Mouse (Mus musculus): ENCODE measurements around the gene Proser3.

DNA sequence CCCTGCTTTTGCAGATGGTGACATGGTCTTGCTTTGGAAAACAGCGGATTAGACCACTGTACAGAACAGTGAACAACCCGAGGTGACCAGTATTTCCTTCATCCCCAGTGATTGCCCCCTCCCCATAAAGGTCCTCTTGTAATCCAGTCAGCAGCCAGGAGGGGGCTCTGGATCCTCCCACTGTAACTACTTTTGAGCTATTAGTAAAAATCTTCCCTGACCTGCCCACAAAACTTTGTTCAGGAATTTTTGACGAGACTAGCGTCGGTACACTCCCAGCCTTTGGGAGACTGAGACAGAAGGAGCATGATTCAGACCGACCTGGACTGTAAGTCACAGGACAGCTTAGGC lies 61.2 kb downstream of the Proser3 start:
- TF ChIP-seq MAX (IDR thresholded peaks at IDR 0.05; ENCODE audit: low read depth) (no peak), POLR2A (IDR thresholded peaks at IDR 0.05; ENCODE audit: insufficient read length, low read depth) (no peak), MYOG (IDR thresholded peaks at IDR 0.05; ENCODE audit: control insufficient read depth in 1 of 3, insufficient read depth in 1 of 3, insufficient read length in 2 of 3, low read depth in 2 of 3) (no peak), POLR2AphosphoS2 (IDR thresholded peaks at IDR 0.05; ENCODE audit: insufficient read length, low read depth) (no peak), USF1 (IDR thresholded peaks at IDR 0.05; ENCODE audit: low read depth) (no peak), MYOD1 (IDR thresholded peaks at IDR 0.05; ENCODE audit: control insufficient read depth in 1 of 3, insufficient read length in 2 of 3, low read depth in 2 of 3) (no peak), TCF12 (IDR thresholded peaks at IDR 0.05; ENCODE audit: insufficient read depth, poor library complexity, severe bottlenecking) (no peak), E2F4 (IDR thresholded peaks at IDR 0.05; ENCODE audit: insufficient read depth) (no peak), CEBPB (IDR thresholded peaks at IDR 0.05; ENCODE audit: insufficient read depth, poor library complexity, severe bottlenecking) (no peak), TCF3 (IDR thresholded peaks at IDR 0.05; ENCODE audit: insufficient read length, low read depth) (no peak), REST (IDR thresholded peaks at IDR 0.05; ENCODE audit: insufficient read depth, insufficient read length) (no peak)

Data from myocyte (in vitro differentiated cells).